Mouse (Mus musculus): ENCODE measurements at regions not wholly inside any gene's neighbourhood (a gene's known extent, or its start where the extent isn't known, plus 50 kb on each side); places are given as distances from the start of the nearest gene placed in this dataset.

GRCm38 (mm10) chr3:52557296-52557695 is 289.2 kb downstream of the Foxo1 start:
- TF ChIP-seq CTCF (IDR thresholded peaks at IDR 0.05; ENCODE audit: borderline replicate concordance, insufficient read depth, low read depth, low read length) (no peak), POLR2A (IDR thresholded peaks at IDR 0.05; ENCODE audit: borderline replicate concordance, insufficient read depth, low read length) (no peak)

Measured in cerebellum, adult 2 months (tissue).